Mouse (Mus musculus) cerebellum, adult 9-10 months (tissue): Measurements from ENCODE around the gene Rgmb.

Experiments used
- DNase-seq: peaks from one replicate; pipeline ENCODE4 v3.0.0; 2022

Rgmb gene

GRCm38 (mm10) chr17:15830766-15831644, at the start of gene Rgmb:
Rgmb (minus strand) TSS chr17:15831039.
- peak; percentile 31 for DNase-seq

- DNase-seq: no peak
Observed at GRCm38 (mm10) chr17:15874765-15875164, 43.9 kb upstream of the Rgmb start.

DNA sequence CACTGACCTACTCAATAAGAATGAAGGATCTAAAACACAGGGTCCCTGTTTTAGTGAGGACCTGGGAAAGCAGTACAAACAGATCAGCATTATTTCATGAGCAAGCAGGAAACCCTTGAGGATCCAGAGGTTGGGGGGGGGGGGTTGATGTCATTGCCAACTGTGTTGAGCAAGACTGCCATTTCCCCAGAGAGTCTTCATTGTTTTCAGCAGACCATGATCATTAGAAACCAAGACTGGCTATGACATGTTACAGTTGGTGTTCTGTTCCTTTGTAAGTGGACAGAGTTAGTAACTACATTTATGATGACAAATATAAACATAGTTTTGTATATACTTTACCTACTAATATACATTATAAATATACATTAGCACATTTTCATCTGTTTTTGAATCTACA, 41.3 kb upstream of the Rgmb start:
- no peak for DNase-seq

DNA sequence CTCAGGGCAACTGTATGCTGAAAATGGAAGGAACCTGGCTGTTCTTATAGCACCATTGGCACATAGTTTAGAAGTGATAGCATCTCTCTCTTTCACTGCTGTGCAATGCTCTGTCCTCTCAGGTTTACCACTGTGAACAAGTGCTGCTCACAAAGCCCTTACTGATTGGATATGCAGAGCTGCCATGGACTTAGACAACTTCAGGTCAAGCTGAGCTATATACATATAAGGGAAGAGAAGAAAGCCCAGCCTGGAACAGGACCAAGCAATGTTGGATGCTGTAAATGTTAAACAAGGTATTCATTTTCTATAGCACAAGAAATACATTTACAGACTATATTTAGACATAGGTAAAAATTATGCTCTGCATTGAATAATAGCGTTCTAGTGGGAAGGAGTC, 34.4 kb upstream of the Rgmb start:
- no peak for DNase-seq

DNA sequence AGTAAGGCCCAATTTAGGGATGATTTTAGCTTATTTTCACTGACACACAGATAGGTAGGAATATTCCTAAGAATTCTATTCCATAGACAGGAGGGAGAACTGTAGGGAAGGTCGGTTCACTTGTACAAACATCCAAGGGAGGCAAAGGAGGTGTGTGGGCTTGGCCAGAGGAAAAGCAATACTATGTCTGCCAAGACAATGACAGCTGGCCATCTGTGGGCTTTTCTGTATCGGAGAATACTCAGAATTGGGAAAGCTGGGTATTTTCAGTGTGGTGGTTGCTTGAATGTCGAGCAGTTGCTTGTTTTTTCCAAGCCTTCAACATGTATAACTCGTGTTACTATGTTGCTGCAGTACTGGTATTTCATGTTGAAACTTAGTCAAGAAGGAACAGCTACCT, 31.5 kb upstream of the Rgmb start:
- peak; percentile 46 for DNase-seq

GRCm38 (mm10) chr17:15853121-15853520, 22.3 kb upstream of the Rgmb start:
- no peak for DNase-seq

DNA sequence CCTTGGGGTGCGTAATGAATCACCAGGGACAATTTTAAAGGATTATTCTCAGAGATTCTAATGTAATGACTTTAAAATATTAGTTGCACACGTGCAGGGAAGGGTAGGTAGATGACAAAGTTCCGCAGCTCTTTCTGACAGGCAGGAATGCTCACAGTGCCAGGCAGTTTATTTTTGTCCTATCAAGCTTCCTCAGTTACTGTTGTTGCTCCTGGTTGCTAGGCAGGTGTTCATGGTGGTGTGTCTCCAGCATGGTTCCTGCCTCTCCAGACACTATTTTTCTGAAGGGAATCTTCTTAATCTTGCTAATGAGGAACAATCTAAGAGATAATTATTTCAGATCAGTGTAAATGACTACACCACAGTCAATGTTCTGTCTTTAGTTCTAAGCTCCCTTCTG, 19.7 kb upstream of the Rgmb start:
- no peak for DNase-seq

- DNase-seq: no peak
Observed at GRCm38 (mm10) chr17:15841425-15841824, 10.6 kb upstream of the Rgmb start.

DNA sequence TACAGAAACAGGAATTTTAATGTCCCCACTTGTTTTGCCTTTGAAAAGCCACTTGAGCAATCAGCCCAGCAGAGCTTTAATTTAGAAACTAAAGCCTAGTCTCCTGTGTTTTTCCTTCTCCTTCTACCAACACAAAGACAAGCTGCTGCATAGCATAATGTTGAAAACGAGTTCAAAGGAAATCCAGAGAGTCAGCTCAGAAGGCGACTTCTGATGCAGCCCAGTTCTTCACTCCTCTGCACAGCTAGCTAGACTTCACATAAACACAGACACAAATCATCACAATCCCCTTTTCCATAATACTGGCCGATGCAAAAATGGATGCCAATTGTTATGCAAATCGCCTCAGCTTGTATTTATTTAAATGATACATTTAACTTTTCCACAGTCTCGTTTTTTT, 1.6 kb upstream of the Rgmb start:
- DNase-seq: no peak

DNA sequence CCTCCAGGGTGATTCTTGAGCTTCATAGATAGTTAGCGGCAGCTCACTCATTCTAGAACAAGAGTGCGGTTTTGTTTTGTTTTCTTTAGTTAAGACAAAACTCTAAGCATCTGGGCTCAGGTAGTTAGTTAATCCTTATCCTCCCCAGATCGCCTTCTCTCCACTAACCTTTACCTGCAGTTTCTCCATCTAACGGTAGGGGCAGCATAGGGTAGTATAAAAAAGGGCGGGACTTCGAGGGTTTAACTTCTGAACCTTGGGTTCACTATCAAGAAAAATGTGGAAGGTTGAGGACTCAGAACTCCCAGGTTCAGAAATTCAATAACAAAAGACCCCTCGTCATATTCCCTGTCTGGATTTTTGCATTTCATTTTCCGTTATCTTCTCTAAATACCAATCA, 971 bp upstream of the Rgmb start:
- DNase-seq: peak; percentile 75

GRCm38 (mm10) chr17:15830171-15830765, 571 bp downstream of the Rgmb start:
- DNase-seq: peak; percentile 40

DNA sequence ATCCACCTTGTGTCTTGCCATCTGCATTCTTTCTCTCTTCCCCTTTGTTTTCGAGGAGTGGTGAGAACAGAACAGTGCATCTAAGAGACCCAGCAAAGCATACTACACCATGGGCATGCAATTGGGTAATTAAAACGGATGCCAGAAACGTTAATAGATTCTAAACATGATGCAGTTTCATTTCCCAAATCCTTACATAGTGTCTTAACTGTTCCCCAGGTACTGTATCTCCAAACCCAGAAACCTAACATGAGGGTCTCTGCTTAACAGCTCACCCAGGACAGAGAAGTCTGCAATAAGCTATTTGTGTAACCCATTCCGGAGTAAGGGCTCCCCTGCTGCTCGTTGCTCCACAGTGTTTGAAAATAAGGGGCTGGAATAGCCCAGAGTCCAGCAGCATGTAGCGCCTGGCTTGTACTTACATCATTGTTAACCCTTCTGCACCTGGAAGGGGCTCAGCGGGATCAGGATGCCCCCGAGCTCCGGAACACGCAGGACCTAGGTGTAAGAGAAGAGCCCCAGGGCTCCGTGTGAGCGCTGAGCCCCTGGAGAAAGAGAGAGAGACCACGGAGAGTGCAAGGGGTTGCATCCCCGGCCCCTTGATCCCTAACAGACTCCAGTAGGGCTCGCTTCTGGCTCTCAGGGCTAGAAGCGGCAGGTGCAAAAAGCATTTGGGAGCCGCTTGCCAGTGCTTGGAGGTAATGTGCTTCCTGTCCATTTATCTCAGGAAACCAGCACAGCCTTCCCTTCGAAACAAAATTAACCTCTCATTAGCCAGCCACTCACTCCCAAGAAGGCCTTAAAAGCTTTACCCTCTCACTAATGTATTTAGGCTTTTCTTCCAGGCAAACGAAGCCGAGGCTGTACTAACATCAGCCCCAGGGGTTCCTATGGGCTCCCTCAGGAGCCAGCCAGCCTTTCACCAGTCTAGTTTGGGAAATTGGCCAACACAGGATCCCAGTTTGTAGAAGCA, 1.4 kb downstream of the Rgmb start:
- DNase-seq: peak; percentile 53

DNA sequence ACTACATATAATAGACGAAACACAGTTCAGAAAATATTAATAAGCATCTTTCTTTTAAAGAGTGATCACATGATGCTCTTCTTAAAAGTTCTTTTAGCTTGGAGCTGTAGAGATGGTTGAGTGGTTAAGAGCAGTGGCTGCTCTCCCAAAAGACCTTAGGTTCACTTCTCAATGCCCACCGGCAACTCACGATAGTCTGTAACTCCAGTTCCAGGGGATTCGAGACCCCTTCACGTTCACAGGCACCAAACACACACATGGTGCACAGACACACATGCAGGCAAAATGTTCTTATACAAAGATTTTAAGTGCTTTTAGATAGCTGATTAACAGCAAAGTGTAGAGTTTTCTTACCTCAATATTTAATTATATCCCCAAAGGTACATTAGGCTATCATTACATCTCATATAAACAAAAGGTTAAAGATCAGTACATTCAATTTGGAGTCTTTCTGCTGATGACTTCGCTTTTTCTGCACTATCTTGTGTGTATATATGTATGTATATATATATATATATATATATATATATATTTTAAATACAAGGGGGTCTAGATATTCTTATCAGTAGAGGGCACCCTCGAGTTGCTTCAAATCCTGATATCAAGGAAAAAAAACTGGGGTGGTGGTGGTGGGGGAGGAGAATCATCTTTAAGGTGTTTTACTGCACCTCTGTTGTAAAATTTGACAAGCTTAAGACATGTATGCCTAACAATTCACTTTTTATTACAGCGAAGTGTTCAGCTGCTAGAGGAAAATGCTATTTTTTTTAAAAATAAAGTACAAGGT, 2.5 kb downstream of the Rgmb start:
- DNase-seq: peak; percentile 61

GRCm38 (mm10) chr17:15826928-15827327, 3.9 kb downstream of the Rgmb start:
- DNase-seq: peak; percentile 67

- peak; percentile 99 for DNase-seq
Observed at GRCm38 (mm10) chr17:15826444-15826909, 4.4 kb downstream of the Rgmb start.

GRCm38 (mm10) chr17:15825481-15826396, 5.1 kb downstream of the Rgmb start:
- peak; percentile 70 for DNase-seq

DNA sequence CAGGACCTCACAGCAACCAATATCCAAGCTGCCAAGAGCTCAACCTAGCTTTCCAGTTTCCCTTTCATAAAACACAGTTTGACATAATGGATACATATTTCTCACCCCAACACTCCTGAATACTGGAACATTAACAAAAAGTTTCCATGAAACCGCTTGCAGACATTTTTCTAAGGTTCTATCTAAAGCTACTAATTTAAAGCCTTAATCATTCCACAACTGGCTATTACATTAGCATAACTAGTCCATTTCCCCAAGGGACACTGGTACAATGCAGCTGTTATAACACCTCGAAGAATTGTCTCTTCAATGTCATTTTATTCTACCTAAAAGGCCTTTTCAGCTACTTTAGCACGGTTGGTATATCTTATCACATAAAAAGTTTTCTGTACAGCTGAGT, 6.0 kb downstream of the Rgmb start:
- peak; percentile 39 for DNase-seq

- peak; percentile 75 for DNase-seq
Observed at GRCm38 (mm10) chr17:15824337-15824736, 6.5 kb downstream of the Rgmb start.

DNA sequence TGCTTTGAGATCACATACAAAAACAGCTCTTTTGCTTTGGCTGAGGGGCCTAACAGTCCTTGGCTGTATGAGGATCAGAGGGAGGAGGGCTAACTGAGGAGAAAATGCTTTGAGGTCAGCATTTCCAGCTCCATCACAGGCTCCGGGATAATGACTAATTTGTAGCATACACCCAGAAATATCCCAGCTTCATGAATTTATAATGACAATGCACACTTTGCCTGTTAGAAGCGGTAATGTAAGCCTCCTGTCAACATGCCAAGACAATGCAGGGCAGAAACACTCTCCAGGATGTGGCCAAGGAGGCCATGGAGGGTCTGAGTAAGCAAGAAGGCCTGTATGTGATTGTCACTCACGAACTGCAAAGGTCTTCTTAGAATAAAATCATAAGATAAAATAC, 7.0 kb downstream of the Rgmb start:
- peak; percentile 64 for DNase-seq

DNA sequence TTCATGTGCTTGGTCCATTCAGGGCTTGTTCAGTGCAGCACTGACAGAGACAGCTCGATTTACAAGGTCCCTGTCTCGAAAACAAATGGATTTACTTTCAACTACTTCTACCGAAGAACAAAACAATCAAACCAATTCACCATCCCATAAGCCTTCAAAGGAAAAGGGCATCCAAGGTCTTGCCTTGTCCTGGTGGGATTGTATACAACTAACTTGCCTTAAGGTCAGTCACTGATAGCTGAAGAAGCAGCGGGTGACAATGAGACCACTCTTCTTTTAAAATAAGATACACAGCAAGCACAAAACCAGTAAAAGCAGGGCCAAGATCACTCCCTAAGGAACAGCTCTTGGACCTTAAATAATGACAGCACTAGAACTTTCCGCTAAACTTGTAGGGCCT, 7.6 kb downstream of the Rgmb start:
- DNase-seq: no peak

GRCm38 (mm10) chr17:15822376-15822775, 8.5 kb downstream of the Rgmb start:
- DNase-seq: peak; percentile 24
